ENCODE assay signal across 10 mouse cellular contexts in the genomic region with DNA sequence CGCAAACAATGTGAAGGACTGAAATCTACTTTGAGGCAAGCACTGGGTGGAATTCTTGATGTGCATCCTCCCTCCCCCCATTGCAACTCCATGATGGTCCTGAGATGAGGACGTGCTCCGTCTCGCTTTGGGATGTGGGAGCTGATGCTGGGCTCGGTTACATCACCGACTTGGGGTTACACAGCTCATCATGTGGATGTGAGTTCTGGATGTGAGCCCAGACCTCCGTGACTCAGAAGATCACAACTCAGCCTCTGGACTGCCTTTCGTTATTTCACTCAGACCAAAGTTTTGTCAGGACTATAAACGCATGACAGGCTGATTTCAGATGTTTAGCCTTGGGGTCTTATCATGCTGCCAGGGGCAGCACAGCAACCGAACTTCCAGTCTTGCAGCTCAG. TPM values are rescaled to one million over a fixed set of nuclear protein-coding genes. Genes with fewer than 3 reads are reported as not detected.
DNase-seq lines count a peak whose midpoint lies in the region; ATAC-seq and TF ChIP-seq lines count a peak whose summit lies in the region.
"Had no signal": no experiment of that assay in that cellular context is flagged by ENCODE, and none has a peak within 500 bp of the region (broad histone marks: within the 10 kb centered on the region; RNA-seq: fewer than 3 reads in every experiment).

No protein-coding gene starts in this region.

- DNase-seq in layer of hippocampus, adult 2 months (ENCODE audit: low spot score in 2 of 2) = no peak
- DNase-seq in layer of hippocampus, adult 9-10 months (ENCODE audit: low spot score) = no peak
- peak; percentile 87 for DNase-seq in adrenal gland, postnatal 14 days
- DNase-seq in heart, postnatal 14 days = peak; percentile 60 to 70
- peak; percentile 58 to 77 for DNase-seq in lung, postnatal 4 days
- DNase-seq in spleen, postnatal 14 days (ENCODE audit: low spot score in 2 of 2) = no peak
- DNase-seq in right cerebral cortex, postnatal 4 days = no peak
- DNase-seq in forebrain, embryonic 11.5 days (ENCODE audit: low spot score) = no peak

- no peak for ATAC-seq in forebrain, embryonic 11.5 days (replicated peaks; ENCODE audit: low FRiP score)

- no peak overlapping the region for H3K4me2 ChIP-seq in forebrain, embryonic 11.5 days (ENCODE audit: low read depth, low read length, severe bottlenecking)
- H3K4me2 ChIP-seq: embryonic facial prominence, embryonic 13.5 days; limb, embryonic 13.5 days had no signal

- H3K9me3 ChIP-seq in forebrain, embryonic 11.5 days (ENCODE audit: control insufficient read depth, low read length) = no peaks in the 10 kb centered on the region
- H3K9me3 ChIP-seq: embryonic facial prominence, embryonic 13.5 days; limb, embryonic 13.5 days had no signal

- H3K36me3 ChIP-seq in forebrain, embryonic 11.5 days (ENCODE audit: control insufficient read depth, insufficient read depth, low read length) = no peaks in the 10 kb centered on the region
- H3K36me3 ChIP-seq: embryonic facial prominence, embryonic 13.5 days; limb, embryonic 13.5 days had no signal

- H3K4me3 ChIP-seq in layer of hippocampus, adult 2 months = no peak overlapping the region
- no peak overlapping the region for H3K4me3 ChIP-seq in forebrain, embryonic 11.5 days (ENCODE audit: low read depth, low read length)
- H3K4me3 ChIP-seq: embryonic facial prominence, embryonic 13.5 days; limb, embryonic 13.5 days had no signal

- H3K27ac ChIP-seq in layer of hippocampus, adult 2 months = peak overlapping the region; percentile 50; the same call in 1 of the 2 replicates
- H3K27ac ChIP-seq in forebrain, embryonic 11.5 days (ENCODE audit: low read depth, low read length) = no peak overlapping the region
- H3K27ac ChIP-seq: embryonic facial prominence, embryonic 13.5 days; limb, embryonic 13.5 days had no signal

- 87% methylated on average over 10 of the region's 10 CpGs for WGBS in forebrain, embryonic 11.5 days

- H3K4me1 ChIP-seq in forebrain, embryonic 11.5 days (replicated peaks; ENCODE audit: control insufficient read depth, insufficient read depth, low read length) = peaks cover 3% of the 10 kb centered on the region; the same call in 1 of the 2 replicates

- TF ChIP-seq CTCF in layer of hippocampus, adult 2 months (conservative IDR thresholded peaks at IDR 0.05) = no peak

- peaks cover 2% of the 10 kb centered on the region for H3K27me3 ChIP-seq in forebrain, embryonic 11.5 days (ENCODE audit: control insufficient read depth, insufficient read depth, low read length)
- H3K27me3 ChIP-seq: embryonic facial prominence, embryonic 13.5 days; limb, embryonic 13.5 days had no signal

- H3K9ac ChIP-seq in forebrain, embryonic 11.5 days (ENCODE audit: low read length) = no peak overlapping the region
- H3K9ac ChIP-seq: embryonic facial prominence, embryonic 13.5 days; limb, embryonic 13.5 days had no signal

- intact Hi-C loops in heart, postnatal 14 days (cut with DNase I) = no loop called here

RNA-seq across cellular contexts. Expression of a gene that starts 4.3 kb away (rescaled TPM):
- 10 to 100 TPM; 33.9 to 36.5 TPM for total RNA-seq in layer of hippocampus, adult 2 months (2021)
- total RNA-seq in adrenal gland, postnatal 14 days (2021) = 2.7 and 12.5 TPM in 2 replicates
- total RNA-seq in heart, postnatal 14 days (2021) = 1 to 10 TPM; 1.2 to 4.3 TPM
- polyA plus RNA-seq in forebrain, embryonic 11.5 days (2014; fragmentation: Nextera tagmentation; extraction: Ambion mirVana) = 16.4 and 19.1 TPM in 2 replicates

Comparison
In these comparisons a context has a peak if more than half of its experiments do, and no peak if none do; other contexts are left out.
1. DNase-seq: peak in adrenal gland, postnatal 14 days (single experiment), heart, postnatal 14 days (2 of 2) and lung, postnatal 4 days (2 of 2); none in layer of hippocampus, adult 2 months (0 of 2), layer of hippocampus, adult 9-10 months (single experiment), spleen, postnatal 14 days (0 of 2), right cerebral cortex, postnatal 4 days (single experiment) and forebrain, embryonic 11.5 days (single experiment).